Mouse (Mus musculus) layer of hippocampus, postnatal 14 days (tissue): ENCODE results near the gene Tuba8. TPM values are rescaled to one million over a fixed set of nuclear protein-coding genes. Genes with fewer than 3 reads are reported as not detected.

ENCODE experiments used
- DNase-seq, 2 experiments: peaks; one replicate each; pipeline ENCODE4 v3.0.0; 2021 to 2022; ENCODE audit warnings: low spot score in 2 of 2, mixed read lengths in 1 of 2
- total RNA-seq, 2 experiments: library from RNA; stranded (reverse); gene quantifications; 2 replicates each; pipeline ENCODE4 v1.2.3; 2021

Tuba8 gene
- total RNA-seq, 2 experiments from 2014 or later = 5.4 to 5.5 TPM

DNA sequence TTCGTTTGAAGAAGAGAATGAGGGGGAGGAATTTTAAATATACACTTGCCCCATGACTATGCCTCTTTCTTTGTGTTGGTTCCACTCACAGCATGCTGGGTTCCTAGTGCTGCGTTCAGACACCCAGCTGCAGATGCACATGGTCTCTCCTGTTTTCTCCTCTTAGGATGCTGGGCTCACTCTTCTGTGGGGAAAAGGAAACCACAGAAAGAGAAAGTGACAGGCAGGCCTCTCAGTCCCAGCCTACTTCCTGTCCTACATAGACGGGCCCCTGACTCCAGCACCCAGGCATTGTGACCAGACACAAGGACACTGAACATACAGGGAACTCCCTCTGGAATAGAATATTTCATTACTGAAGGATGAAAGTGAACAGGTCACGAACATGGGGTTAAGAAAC lies 15.5 kb downstream of the Tuba8 start:
- DNase-seq = no peak

DNA sequence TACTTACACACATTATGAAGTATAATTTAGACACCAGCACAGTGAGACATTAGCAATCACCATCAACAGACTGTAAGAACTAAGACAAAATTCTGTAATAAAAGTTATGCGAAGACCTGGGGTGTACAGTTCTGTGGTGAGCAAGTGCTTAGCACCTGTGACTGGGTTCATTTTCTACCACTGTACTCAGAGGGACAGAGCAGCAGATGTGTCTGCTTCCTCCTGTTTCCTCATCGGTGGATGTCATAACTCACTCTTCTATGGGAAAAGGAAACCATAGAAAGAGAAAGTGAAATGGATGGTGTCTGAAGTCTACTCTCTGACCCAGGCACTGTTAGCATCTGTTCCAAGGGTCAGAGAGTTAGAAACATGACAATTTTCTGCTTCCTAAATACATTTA lies 16.2 kb downstream of the Tuba8 start:
- no peak for DNase-seq

DNA sequence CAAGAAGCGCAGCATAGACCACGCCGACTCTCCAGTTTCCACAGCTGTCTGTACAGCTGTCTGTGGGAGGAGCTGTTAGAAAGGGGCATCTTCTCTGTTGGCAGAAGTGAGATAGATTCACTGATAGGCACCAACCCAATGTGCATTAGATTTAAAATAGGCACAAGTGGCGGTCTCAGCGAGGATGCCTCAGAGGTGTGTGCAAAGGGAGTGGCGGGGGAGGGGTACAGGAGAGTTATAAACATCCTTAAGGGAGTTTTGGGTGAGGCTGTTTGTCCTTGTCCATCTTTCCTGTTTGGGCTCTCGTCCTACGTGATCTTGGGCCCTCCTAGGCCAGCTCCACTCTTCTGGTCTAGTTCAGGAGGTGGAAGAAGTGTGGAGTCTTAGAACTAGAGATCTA lies 17.9 kb downstream of the Tuba8 start:
- no peak for DNase-seq

DNA sequence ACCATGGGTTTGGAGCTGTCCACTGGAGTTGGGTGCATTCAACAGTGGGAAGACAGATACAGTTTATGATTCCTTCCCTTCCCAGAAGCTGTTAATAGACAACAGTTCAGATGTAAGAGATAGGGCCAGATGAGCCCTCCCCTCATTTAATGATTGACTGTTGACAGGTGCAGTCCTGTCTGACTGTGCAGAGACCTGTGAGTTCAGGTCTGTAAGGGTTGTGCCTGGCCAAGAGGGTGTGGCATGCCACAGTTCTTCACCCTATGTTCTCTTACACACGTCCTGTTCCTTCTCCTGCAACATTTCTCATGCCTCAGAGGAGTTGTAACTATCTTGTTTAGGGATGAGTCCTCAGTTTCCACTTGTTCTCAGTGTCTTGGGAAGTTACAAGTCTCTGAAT lies 22.2 kb downstream of the Tuba8 start:
- DNase-seq = no peak

DNA sequence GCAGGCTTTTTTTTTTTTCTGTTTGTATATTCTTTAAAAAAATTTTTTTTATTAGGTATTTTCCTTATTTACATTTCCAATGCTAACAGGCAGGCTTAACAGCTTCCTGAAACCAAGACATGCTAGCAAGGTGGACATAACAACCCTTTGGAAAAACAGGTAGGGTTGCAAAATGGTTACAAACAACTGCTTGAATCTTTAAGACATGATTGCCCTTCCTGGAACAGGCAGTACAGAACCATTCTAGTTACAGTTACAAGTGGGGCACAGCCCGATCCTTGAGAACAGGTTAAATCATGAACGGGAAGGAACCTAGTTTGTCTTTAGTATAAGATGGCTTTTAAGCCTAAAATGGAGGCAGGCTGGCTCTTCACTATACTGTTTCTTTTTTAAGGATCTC lies 25.9 kb downstream of the Tuba8 start:
- DNase-seq = no peak

DNA sequence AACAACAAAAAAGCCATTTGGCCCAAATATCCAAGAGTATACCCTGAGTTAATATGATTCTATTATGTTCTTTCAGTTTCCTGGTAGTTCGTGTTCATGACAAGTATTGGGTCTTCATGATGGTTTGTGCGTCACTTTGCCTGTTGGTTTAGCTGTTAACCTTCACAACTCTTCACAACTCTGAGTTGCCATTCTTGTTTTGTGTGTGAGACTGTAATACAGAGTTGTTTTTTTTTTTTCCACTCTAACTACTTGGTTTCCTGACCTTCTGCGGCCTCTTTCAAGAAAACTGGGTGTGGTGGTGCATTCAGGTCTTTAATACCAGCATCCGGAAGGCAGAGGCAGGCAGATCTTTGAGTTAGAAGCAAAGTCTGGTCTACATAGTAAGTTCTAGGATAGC lies 27.7 kb downstream of the Tuba8 start:
- DNase-seq = no peak

DNA sequence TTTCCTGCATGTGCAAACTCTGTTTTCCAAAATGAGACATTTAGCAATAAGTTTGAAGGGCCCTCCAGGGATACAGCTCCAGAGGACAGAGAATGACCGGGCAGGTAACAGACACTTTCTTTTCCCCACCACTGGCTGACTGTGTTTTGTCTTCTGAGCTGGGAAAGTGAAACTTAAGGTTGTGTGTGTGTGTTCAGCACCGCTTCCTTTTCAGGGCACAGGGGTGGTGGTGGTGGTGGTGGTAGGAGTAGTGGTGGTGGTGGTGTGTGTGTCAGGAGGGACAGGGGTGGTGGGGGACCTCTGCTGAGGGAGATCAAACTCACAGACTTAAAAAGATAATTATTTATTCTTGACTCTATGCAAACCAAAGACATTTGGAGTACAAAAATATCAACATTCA lies 31.3 kb downstream of the Tuba8 start:
- DNase-seq = no peak

DNA sequence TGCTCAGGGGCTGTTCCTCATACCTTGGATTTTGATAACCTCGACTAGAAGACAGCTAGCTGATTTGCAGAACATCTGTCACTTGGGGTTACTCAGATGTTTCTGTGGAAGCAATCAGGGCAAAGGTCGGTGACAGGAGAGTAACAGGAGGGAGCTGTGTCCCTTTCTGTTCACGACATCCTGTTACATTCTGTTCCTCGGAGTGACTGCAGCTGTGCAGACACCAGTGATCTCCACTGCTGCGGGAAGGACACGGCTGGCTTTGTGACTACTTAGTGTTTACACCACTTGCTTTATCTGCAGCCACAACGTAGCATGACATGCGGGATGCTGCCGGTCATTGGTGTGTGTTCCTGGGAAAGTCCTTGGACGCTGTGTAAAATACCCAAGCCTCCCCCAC lies 32.7 kb downstream of the Tuba8 start:
- no peak for DNase-seq

DNA sequence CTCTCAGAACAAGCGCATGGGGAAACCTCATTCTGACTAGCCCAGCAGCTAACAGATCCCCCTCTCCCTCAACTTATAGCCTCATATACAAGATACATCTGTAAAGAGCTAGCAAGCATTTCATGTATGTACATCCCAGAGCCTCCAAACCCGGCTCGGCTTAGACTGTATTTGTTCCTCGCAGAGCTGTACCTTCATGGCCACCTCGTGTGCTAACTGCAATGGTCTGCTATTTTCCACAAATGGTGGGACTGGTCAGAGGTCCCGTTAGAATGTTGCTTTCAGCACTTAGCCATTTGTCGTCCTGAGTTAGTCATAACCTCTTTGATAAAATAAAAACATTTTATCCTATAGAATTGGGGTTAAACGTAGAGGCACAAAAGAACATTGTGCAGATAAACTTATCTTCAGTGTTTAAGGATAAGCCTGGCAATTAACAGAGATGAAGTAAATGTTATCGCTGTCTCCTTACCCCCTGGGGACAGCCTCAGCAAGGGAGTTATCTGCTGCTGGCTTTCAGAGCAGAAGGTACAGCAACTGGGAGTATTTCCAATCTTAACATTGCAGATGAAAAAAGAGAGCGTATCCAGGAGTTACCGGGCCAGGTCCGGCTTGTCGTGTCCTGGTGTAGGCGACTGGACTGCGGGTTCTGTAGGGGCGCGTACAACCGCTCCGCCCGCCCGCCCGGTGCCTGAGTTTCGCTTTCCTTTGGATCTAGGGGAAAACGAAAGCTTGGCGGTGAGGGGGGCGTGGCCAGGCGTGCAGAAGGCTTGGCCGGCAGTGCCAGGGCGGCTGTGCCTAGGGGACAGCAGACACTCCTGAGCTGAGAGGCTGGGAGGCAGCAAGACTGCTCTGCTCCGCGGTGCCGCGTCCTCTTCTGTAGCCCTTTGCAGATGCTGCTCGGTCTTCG lies 34.9 kb downstream of the Tuba8 start, which contains the start of gene Usp18:
TSS of gene Usp18 (plus strand) at position 780 of the 910 bp plus-strand sequence.
- DNase-seq = peak; percentile 50 to 64

DNA sequence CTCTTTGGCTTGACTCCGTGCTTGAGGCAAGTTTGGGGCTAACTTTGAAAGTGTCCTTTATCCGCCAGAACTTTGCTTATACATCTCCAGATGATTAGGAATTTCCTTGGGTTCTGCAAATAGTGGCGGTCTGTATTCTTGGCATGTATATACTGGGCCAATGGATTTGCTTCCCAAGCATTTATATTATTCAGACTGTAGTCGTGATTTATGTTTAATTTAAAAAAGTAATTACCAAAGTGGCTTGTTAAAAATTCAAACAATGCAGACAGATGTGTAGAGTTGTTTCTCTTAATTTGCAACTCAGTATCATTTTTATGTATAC lies 35.5 kb downstream of the Tuba8 start:
- DNase-seq = no peak

DNA sequence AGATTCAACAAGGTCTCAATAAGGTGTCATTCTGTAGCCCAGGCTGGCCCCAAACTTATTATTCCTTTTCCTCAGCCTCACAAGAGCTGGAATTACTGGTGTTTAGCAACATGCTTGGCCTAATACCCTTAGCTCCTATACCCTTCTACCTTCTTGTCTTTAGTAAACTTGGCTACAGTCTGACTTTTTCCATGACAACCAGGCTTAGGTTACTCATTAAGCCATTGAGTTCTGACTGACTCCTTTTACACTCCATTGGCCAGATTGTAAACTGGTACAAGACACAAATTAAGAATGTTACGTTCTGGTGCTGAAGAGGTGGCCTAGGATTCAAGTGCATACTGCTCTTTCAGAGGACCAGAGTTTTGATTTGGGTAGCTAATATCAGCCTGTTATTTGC lies 39.9 kb downstream of the Tuba8 start:
- DNase-seq = no peak

DNA sequence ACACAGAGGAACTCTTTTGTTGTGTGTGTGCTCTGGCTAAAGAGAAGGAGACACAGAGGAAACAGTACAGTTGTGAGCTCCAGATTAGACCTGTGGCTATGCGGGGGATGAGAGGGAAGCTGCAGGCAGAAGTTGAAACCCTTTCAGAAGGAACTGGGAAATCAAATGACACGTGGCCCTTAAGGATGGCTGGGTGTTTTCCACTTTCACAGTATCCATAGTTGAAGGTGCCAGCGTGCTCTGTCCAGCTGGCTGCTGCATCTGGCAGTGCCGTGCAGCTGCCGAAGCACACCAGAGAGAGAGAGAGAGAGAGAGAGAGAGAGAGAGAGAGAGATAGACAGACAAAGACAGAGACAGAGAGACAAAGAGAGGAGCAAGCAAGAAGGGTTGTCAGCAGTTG lies 40.8 kb downstream of the Tuba8 start:
- no peak for DNase-seq

DNA sequence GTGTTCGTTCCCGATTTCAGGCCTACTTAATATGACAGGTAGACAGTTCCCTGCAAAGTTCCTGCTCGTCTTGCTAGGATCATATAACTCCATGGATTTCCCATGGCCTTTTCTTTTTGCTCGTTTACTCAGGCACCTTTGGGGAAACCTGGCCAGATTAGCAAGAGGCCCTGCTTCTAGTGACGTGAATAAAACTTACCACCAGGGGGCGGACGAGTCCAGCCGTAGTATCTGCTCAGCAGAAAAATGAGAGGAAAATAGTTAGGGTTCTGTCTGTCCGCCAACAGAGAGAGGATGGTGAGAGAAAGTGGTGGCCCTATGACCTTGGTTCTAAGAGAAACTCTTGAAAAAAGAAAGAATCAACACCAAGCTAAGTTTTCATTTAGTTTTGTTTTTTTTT lies 50.1 kb downstream of the Tuba8 start:
- DNase-seq = peak; percentile 69 to 83

DNA sequence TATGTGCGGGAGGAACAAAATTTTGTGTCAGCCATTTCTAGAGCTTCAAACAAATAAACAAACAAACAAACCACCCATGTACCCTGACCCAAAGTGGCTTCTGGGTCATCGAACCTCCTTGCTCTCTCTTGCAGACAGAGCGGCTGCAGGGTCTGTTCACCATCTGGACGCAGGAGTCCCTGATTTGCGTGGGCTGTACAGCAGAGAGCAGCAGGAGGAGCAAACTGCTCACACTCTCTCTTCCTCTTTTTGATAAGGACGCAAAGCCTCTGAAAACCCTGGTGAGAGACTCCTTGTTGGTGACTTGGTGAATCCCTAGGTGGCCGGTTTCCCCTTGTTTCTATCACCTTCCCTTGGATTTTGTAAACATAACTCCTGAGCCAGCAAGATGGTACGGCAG lies 50.7 kb downstream of the Tuba8 start:
- DNase-seq = no peak

DNA sequence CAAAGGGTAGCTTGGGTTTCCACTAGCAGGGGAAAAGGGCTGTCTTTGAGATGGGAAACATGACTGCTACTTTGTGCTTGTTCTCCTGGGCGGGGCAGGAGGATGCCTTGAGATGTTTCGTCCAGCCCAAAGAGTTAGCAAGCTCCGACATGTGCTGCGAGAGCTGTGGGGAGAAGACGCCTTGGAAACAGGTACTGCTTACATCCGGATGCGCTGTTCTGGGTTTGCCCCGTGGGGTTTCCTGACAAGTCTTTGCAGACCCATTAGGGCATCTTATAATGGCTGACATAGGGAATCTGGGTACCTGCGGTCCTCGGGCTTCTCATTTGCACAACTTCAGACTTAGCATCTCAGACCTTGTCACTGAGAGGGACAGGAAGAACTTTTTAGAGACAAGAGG lies 51.5 kb downstream of the Tuba8 start:
- DNase-seq = no peak

DNA sequence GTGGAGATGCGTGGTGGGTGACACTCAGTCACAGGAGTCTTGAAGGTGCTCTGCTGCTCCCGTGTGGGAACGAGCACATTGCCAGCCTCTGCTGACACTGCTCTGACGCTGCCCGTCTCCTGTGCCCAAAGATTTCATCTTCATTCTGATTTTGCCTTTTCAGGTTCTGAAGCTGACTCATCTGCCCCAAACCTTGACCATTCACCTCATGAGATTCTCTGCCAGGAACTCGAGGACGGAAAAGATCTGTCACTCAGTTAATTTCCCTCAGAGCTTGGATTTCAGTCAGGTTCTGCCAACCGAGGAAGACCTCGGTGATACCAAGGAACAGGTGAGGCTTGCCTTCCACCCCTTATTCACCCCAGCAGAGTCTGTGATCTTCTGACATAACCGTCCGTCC lies 52.0 kb downstream of the Tuba8 start:
- DNase-seq = no peak

DNA sequence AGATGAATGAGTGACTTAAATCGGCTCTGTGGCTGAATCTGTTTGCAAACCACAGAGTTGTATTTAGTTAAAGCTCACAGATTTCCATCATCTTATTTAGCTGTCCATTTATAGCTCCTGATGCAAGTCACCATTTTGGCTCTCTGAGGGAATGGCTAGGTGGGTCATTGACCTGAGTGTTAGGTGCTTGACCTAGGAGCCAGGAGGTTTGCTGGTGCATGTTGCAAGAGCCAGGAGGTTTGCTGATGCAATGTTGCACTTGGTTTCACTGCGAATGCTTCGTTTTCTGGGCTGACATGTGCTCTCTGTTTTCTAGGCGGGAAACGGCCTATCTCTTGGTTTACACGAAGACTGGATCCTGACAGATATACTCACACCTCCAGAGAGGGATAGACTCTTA lies 59.7 kb downstream of the Tuba8 start:
- DNase-seq = no peak

DNA sequence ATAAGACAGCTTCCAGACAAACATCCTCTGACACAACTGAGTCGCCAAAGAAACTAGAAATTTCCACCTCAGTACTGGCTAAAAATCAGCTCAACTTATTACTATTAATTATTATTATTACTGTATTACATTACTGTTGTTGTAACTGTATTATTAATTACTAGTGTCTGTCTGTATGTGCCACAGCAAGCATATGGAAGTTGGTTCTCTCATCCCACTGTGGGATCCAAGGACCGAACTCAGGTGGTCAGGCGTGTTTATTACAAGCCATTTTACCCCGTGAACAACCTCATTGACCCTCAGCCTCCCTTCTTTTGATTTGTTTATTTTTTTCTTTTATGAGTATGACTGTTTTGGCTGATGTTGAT lies 61.2 kb downstream of the Tuba8 start:
- DNase-seq = no peak

DNA sequence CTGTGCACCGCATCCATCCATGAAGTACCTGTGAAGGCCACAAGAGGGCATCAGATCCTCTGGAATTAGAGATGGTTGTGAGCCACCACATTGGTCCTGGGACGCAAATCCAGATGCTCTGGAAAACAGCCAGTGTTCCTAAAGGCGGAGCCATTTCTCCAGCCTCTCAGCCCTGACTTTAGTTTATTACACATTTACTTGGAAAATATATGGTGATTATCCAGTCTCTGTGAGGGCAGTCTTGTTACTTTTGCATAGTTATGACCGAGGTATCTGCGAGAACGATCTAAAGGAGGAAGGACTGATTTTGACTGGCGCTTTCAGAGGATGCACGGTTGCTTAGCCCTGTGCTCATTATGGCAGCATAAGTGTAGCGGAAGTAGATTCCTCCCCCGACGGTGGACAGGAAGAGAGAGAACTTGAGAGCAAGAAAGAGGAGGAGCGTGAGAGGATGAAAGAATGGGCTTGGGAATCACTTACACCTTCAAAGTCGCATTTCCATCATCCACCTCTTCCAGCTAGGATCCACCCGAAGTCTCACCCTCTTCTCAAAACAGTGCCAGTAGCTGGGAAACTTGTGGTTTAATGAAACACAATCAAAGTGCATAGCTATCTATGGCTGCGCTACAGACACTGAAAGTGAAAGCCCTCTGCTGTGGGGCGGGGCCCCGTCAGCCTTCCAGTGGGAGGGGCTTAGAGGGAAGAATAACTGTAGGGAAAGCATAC lies 61.7 kb downstream of the Tuba8 start:
- DNase-seq = peak; percentile 82 to 83

DNA sequence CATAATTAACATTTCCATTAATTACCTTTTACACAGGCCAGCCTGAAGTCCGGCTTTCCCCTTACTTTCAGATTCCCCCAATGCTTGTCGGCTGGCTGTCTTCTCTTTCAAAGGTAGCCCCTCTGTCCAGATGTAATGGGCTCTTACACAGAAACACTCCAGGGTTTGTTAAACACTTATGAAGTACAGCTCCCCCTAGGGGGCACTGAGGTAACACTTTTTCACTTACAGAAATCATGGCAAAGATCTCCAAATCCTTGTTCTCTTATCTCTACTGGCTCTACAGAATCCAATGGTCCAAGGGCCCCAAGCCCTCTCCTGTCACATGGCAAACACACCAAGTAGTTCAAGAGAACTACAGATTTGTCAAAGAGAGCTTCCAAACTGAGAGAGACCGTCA lies 63.9 kb downstream of the Tuba8 start:
- peak in 1 of 2 experiments; percentile 34 for DNase-seq
